Mouse (Mus musculus): ENCODE measurements at regions not wholly inside any gene's neighbourhood (a gene's known extent, or its start where the extent isn't known, plus 50 kb on each side); places are given as distances from the start of the nearest gene placed in this dataset.
A peak's percentile ranks its signal among the peaks of the same experiment; 100 is the strongest.

DNA sequence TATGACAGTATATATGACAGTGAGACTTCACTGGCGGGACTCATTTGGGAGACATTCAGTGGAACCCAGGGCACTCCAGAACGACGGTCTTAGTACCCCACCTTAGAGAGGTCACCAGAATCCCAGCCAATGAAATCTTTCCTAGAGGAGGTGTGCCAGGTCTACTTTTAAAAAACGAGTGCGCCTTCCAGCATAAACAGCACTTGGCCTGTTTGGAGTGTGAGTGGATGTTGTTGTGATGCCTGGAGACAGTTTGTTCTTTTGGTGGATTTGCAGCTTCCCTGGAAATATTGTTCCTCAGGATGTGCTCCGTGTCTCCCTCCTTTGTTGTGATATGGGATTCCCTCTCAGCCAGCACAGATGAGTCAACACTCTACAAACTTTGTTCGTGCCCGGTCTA lies 219.9 kb downstream of the Zfp36l1 start:
- no peak overlapping the region for H3K27ac ChIP-seq
- H3K4me3 ChIP-seq, result no peak overlapping the region
- no peak for TF ChIP-seq CTCF (conservative IDR thresholded peaks at IDR 0.05)
- no peak for DNase-seq (ENCODE audit: low spot score in 2 of 2)

DNA sequence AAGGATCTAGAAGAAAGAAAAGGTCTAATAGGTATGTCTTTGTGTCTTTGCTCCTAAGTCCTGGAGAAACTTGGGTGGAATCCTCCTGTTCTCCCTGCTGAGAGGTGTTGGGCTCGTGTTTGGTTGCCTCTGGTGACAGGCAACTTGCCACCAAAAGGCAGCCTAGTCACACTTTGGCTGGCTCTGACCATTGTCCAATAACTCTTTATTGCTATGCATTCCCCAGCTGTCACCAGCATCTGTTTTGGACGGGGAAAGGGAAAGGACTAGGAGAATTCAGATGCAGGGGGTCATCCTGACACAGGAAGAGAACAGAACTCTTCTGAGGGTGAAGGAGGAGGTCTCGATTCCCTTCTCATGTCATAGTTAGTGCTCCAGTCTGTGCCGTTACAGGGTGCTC lies 220.9 kb downstream of the Zfp36l1 start:
- TF ChIP-seq CTCF (conservative IDR thresholded peaks at IDR 0.05), result no peak
- no peak overlapping the region for H3K4me3 ChIP-seq
- DNase-seq (ENCODE audit: low spot score in 2 of 2), result no peak
- no peak overlapping the region for H3K27ac ChIP-seq

DNA sequence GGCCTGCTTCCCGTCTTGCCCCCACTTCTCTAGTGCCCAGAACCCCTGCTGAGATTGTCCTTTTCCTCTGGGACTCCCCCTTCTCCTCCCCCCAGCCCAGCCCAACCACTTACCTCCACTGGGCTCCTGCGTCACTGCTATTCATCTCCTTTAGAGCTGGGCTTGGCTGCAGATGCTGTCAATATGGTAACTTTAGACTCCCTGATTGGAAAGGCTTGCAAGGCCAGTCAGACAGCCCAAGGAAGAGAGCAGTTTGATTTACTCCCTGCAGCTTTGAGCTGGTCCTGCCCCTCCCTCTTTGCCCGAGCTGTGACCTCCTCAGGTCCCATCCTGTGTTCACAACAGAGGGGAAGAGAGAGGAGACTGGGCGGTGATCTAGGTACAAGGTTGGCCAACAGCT lies 221.9 kb downstream of the Zfp36l1 start:
- Histone ChIP-seq H3K27ac (no peak overlapping the region), H3K4me3 (no peak overlapping the region)
- no peak for TF ChIP-seq CTCF (conservative IDR thresholded peaks at IDR 0.05)
- DNase-seq (ENCODE audit: low spot score in 2 of 2), result no peak

DNA sequence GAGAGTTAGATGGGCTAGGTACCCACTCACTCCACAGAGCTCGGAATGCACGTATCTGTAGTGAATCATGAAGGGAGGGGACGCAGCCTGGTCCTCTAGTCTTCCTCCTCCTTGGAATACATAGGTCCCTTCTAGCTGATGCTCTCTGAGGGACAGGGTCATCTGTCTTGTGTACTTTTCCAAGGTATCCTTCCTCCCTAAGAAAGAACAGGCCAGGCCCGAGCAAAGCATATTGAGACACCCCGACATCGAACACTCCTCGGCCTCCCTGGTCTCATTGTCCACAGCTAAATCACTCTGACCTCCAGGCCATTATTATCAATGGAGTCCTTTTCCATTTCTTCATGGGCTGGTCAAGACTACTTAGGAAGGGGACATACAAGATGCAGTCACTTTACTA lies 222.5 kb downstream of the Zfp36l1 start:
- no peak for DNase-seq (ENCODE audit: low spot score in 2 of 2)
- TF ChIP-seq CTCF (conservative IDR thresholded peaks at IDR 0.05), result no peak
- Histone ChIP-seq H3K27ac (no peak overlapping the region), H3K4me3 (no peak overlapping the region)

DNA sequence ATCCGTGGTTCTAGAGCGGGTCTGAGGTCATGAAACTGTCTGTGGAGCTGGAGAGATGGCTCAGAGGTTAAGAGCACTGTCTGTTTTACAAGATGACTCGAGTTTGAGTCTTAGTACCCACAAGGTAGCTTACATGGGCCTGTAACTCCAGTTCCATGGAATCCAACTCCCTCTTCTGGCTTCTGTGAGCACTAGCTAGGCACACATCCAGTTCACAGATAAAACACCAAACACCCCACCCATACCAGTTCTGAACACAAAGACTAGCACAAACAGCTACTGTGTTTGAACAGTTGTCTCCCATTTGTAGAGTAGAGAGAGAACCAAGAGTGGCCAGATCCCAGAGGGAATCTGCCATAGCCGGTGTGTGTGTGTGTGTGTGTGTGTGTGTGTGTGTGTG lies 224.0 kb downstream of the Zfp36l1 start:
- Histone ChIP-seq H3K27ac (no peak overlapping the region), H3K4me3 (no peak overlapping the region)
- TF ChIP-seq CTCF (conservative IDR thresholded peaks at IDR 0.05), result peak; percentile 39
- DNase-seq (ENCODE audit: low spot score in 2 of 2), result no peak

DNA sequence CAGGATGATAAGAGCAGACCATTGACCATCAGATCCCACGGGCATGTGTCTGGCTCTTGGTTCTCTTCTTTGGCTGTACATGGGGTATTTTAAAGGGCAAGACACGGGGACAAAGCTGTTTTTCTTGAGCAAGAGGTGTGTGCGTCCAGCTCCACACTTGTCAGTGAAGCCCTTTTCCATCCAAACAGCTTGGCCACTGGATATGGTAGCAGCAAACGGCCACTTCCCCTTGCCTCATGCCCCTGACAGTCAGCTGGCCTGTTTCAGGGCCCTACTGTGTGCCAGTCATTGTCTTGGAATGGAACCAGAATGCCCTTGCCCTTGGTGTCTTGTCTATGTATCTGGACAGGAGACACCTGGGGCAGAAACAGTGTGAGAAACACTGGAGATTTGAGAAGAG lies 224.7 kb downstream of the Zfp36l1 start:
- no peak overlapping the region for H3K4me3 ChIP-seq
- no peak overlapping the region for H3K27ac ChIP-seq
- no peak for DNase-seq (ENCODE audit: low spot score in 2 of 2)
- no peak for TF ChIP-seq CTCF (conservative IDR thresholded peaks at IDR 0.05)

DNA sequence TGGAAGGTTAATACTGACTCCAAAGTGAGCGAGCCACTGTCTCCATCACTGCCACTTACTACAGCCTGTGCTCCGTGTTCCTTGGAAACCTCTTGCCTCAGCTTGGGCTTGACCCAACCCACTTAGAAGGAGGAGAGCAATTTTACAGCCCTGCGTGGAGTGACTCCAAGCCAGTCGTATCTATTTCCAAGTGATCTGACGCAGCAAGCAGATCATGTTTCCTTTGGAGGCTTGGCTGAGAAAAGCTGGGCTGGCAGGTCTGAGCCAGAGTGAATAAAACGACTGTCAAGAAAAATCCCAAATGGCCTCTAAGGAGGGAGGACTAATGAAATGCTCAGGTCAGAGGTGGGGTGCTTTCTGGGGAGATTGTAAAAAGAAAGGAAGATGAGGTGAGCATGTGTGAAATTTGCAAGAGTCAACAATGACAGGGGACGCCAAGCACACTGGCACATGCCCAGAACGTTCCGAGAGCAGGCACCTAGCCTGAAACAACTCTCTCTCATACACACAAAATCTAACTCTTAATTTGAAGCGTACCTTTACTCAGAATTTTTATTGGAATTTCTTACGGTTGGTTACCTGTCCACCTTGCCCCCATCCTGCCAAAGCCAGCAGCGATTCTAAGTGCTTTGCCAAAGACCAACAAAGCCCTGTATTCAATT lies 225.5 kb downstream of the Zfp36l1 start:
- Histone ChIP-seq H3K27ac (no peak overlapping the region), H3K4me3 (no peak overlapping the region)
- no peak for TF ChIP-seq CTCF (conservative IDR thresholded peaks at IDR 0.05)
- no peak for DNase-seq (ENCODE audit: low spot score in 2 of 2)

DNA sequence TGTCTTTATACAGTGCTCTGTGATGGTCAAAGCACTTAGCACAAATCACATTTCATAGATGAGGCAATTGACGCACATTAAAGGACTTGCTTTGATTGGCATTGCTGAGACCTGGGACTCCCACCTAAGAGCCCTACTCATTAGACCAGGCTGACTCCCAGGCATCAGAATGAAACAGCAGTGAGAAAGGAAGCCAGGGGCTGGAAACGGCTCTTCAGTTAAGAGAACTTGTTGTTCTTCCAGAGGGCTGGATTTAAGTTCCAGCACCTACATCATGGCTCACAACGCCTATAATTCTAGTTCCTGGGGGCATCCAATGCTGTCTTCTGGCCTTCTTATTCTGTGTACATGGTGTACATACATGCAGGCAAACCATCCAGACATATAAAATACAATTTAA lies 226.3 kb downstream of the Zfp36l1 start:
- no peak overlapping the region for H3K27ac ChIP-seq
- no peak for TF ChIP-seq CTCF (conservative IDR thresholded peaks at IDR 0.05)
- DNase-seq (ENCODE audit: low spot score in 2 of 2), result no peak
- H3K4me3 ChIP-seq, result no peak overlapping the region

DNA sequence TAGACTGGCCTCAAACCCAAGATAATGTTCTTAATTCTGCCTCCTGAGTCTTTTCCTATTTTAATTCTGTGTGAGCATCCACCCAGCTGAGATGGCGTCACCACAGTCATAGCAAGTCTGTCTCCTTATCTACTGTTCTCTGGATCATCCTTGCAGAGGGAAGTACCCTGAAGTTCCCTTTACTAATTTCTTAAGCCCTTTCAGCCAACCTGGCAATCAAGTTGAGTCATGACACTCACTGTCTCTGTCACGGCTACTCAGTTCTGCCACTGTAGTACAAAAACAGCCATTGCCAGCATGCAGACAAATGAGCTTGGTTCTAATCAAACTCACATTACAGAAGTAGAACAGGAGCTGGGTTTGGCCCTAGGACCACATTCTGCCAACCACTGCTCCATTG lies 227.5 kb downstream of the Zfp36l1 start:
- DNase-seq (ENCODE audit: low spot score in 2 of 2), result no peak
- Histone ChIP-seq H3K4me3 (no peak overlapping the region), H3K27ac (no peak overlapping the region)
- TF ChIP-seq CTCF (conservative IDR thresholded peaks at IDR 0.05), result no peak

DNA sequence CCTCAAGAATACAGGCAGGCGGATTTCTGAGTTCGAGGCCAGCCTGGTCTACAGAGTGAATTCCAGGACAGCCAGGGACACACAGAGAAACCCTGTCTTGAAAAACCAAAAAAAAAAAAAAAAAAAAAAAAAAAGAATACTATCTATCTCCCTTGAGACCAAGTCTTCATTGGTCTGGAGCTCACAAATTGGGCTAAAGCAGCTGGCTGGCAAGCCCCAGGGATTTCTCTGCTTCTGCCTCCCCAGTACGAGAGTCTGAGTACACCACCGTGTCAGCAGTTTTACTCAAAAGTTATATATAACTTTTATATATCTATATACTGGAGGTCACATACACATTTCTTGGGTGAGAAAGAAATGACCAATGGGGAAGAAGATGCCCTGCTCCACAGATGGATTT lies 229.2 kb downstream of the Zfp36l1 start:
- Histone ChIP-seq H3K4me3 (no peak overlapping the region), H3K27ac (no peak overlapping the region)
- no peak for TF ChIP-seq CTCF (conservative IDR thresholded peaks at IDR 0.05)
- no peak for DNase-seq (ENCODE audit: low spot score in 2 of 2)

DNA sequence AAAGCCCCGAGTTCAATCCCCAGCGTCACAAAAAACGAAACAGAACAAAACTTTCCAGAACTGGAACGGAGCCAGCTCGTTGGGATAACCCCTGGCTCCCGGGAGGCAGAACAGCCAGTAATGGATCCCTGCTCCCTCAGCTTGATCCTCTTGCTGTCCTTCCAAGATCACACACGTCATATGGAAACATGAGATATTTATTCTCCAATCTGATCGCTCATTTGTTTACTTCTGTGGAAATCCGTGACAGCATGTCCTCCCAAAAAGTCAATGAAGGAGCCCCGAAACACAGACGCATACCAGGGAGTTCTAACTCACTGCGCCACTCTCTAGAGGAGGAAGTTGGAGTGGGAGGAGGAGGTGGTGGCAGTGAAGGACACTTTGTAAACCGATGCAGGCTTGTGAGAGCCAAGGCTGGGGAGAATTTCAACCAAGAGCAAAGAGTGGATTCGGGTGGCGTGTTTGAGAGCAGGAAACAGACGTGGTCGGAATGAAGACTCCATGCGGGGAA lies 232.0 kb downstream of the Zfp36l1 start:
- no peak for DNase-seq (ENCODE audit: low spot score in 2 of 2)
- Histone ChIP-seq H3K4me3 (no peak overlapping the region), H3K27ac (no peak overlapping the region)
- no peak for TF ChIP-seq CTCF (conservative IDR thresholded peaks at IDR 0.05)

DNA sequence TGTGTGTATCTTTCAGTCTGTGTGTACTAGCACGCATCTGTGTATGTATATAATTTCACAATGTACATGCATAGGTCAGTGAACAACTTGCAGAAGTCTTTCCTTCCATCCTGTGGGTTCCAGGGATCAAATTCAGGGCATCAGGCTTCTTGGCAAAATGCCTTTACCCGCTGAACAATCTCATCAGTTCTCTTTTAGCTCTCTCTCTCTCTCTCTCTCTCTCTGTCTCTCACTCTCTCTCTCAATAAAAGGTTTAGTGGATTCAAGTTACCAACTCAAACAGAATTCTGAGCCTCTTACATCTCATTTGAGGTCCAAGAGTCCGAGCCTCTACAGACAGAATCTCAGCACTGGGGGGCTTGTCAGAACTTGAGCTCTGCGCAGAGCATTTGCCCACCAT lies 232.5 kb downstream of the Zfp36l1 start:
- Histone ChIP-seq H3K27ac (no peak overlapping the region), H3K4me3 (no peak overlapping the region)
- no peak for TF ChIP-seq CTCF (conservative IDR thresholded peaks at IDR 0.05)
- no peak for DNase-seq (ENCODE audit: low spot score in 2 of 2)

DNA sequence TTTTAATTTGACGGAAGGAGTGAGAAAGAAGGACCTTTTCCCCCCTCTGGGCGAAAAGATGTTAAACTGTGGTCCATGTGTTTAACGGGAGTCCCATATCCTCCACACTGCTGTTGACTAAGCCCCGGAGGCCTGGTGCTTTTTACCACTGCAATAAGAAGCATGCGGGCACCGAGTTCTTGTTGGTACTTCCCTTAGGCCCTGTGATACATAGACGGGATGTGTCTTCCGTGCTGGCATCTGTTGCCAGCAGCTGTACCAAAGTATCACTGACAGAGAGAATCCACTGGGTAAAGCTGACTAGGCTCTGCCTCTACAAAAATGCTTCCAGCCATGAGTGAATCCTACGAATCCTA lies 232.9 kb downstream of the Zfp36l1 start:
- TF ChIP-seq CTCF (conservative IDR thresholded peaks at IDR 0.05), result no peak
- no peak for DNase-seq (ENCODE audit: low spot score in 2 of 2)
- no peak overlapping the region for H3K4me3 ChIP-seq
- 0 out of 2 replicates have a peak overlapping the region, but pooled peaks have one; percentile 28 for H3K27ac ChIP-seq

DNA sequence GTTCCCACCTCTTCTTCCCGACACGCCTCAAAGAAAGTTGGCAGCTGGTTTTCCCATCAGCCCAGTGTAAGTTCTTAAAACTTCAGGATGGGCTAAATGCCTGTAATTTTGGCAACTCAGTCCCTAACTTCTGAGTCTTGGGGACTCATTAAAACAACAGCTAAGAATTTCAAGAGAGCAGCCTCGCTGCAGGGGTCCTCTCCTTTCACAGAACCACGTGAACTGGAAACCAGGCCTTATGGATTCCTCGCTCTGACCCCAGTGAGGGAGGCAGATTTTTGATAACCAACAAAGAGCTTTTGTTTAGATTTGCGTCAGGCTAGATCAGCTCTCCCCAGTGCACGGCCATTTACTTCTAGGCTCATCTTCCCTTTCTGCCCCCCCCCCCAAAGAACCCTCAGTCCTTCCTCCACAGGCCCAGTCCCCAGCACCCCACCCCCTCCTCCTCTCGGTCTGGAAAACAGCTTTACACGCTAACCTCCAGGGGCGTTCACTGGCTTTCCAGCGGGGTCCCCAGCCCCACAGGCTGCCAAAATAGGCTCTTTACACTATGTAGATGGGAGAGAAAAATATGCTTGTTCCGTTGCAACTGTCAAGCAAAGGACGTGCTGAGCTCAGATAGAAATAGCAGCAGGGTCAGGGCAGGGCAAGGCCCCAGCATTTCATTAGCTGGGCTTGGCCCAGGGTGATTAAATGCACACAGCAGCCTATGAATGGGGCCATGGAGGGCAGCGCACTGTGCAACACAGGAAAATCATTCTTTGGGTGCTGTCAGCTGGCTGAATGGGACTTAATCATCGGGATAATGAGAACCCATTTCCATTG lies 233.5 kb downstream of the Zfp36l1 start:
- TF ChIP-seq CTCF (conservative IDR thresholded peaks at IDR 0.05), result no peak
- DNase-seq (ENCODE audit: low spot score in 2 of 2), result no peak
- 0 out of 2 replicates have a peak overlapping the region, but pooled peaks have one; percentile 28 for H3K27ac ChIP-seq
- H3K4me3 ChIP-seq, result no peak overlapping the region

All from layer of hippocampus, adult 2 months (tissue).